Mouse (Mus musculus) neural tube, embryonic 15.5 days (tissue): ENCODE results near the gene Kdm1a. TPM values are rescaled to one million over a fixed set of nuclear protein-coding genes. Genes with fewer than 3 reads are reported as not detected.

ENCODE experiments used
- ATAC-seq: fragments of 200-750 bp; cut with Nextera tagmentation; 2 replicates; pipeline ENCODE4 v1.8.0; 2017; ENCODE audit warnings: mild to moderate bottlenecking, moderate TSS enrichment, moderate library complexity; ENCODE audit not compliant: low FRiP score
- H3K27ac ChIP-seq: fragments of 300-500 bp; sonication (generic); replicated peaks from 2 replicates; pipeline ENCODE4 v1.5.1; 2015; ENCODE audit warnings: mild to moderate bottlenecking, inconsistent platforms
- H3K27me3 ChIP-seq: fragments of 300-500 bp; sonication (generic); replicated peaks from 2 replicates; pipeline ENCODE4 v1.6.1; 2015; ENCODE audit warnings: inconsistent platforms
- H3K36me3 ChIP-seq: fragments of 300-500 bp; sonication (generic); 2 replicates; pipeline ENCODE4 v1.6.1; 2015; ENCODE audit warnings: inconsistent platforms
- H3K4me1 ChIP-seq: fragments of 300-500 bp; sonication (generic); 2 replicates; pipeline ENCODE4 v1.6.1; 2015; ENCODE audit warnings: inconsistent platforms
- H3K4me2 ChIP-seq: fragments of 300-500 bp; sonication (generic); 2 replicates; pipeline ENCODE4 v1.6.1; 2015; ENCODE audit warnings: inconsistent platforms, mild to moderate bottlenecking, moderate library complexity
- H3K4me3 ChIP-seq: fragments of 300-500 bp; sonication (generic); replicated peaks from 2 replicates; pipeline ENCODE4 v1.5.1; 2015; ENCODE audit warnings: mild to moderate bottlenecking, inconsistent platforms
- H3K9ac ChIP-seq: fragments of 300-500 bp; sonication (generic); replicated peaks from 2 replicates; pipeline ENCODE4 v1.6.1; 2015; ENCODE audit warnings: mild to moderate bottlenecking, inconsistent platforms
- H3K9me3 ChIP-seq: fragments of 300-500 bp; sonication (generic); replicated peaks from 2 replicates; pipeline ENCODE4 v1.6.1; 2016; ENCODE audit warnings: inconsistent platforms
- WGBS: fragments of 180-500 bp; shearing (Covaris S2); methylation state at CpG from one replicate; pipeline ENCODE4 v1.1.7; 2015; ENCODE audit warnings: mixed read lengths; 5-methylcytosine and 5-hydroxymethylcytosine counted together
- microRNA-seq: library from miRNA; unstranded; fragments of <30 nt; microRNA quantifications from one replicate; pipeline ENCODE4, GENCODE M21; 2017
- polyA plus RNA-seq: library from polyadenylated mRNA; unstranded; fragments of >200 nt; fragmentation: Nextera tagmentation; extraction: Ambion mirVana; gene quantifications from 2 replicates; pipeline ENCODE4 v1.2.1, GENCODE M21; 2015

Kdm1a gene
- polyA plus RNA-seq, 1 experiment from 2014 or later: 49.8 TPM

DNA sequence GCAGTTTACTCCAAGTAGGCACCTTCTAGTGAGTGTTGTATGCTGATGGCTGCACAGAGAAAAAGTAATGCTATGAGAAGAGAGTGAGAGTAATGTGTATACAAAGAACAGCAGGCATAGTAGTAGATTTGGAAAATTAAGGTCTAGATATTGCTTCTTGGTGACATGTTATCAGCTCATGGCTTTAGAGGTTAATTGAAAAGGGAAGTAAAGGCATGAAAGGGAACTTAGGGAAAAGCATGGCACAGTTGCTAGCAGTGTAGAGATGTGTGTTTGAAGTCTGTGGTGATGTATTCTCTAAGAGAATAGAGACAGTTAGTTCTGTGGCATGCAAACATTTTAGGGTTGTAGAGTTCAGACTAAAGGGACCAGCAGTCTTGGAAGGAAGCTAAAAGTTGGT is 82.7 kb downstream of the Kdm1a start:
- Histone ChIP-seq H3K36me3 (no peaks in the 10 kb centered on the region), H3K4me1 (no peaks in the 10 kb centered on the region), H3K4me2 (no peak overlapping the region), H3K27me3 (no peaks in the 10 kb centered on the region), H3K9ac (no peak overlapping the region), H3K4me3 (no peak overlapping the region), H3K27ac (no peak overlapping the region), H3K9me3 (no peaks in the 10 kb centered on the region)
- no peak for ATAC-seq

DNA sequence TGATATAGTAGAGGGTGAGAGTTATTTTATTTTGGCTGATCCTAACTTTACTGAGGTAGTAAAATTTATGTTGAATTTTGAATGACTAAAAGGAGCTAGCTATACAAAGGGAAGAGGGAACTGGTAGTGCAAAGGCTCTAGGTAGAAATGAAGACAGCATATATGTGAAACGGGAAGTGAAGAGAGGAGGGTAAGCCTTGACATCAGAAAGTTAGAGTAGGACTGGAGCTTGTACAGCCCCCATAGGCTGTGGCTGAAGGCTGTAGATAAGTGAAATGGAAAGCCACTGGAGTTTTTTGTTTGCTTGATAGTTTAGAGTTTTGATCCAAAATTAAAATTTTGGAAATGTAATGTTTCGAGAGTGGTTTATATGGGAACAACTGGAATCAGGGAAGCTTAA is 83.9 kb downstream of the Kdm1a start:
- 96% methylated on average over 2 of the region's 2 CpGs for WGBS
- ATAC-seq: no peak
- Histone ChIP-seq H3K27me3 (no peaks in the 10 kb centered on the region), H3K27ac (no peak overlapping the region), H3K4me2 (no peak overlapping the region), H3K9me3 (no peaks in the 10 kb centered on the region), H3K9ac (no peak overlapping the region), H3K4me3 (no peak overlapping the region), H3K4me1 (peaks cover 5% of the 10 kb centered on the region; the same call in 1 of the 2 replicates), H3K36me3 (no peaks in the 10 kb centered on the region)

DNA sequence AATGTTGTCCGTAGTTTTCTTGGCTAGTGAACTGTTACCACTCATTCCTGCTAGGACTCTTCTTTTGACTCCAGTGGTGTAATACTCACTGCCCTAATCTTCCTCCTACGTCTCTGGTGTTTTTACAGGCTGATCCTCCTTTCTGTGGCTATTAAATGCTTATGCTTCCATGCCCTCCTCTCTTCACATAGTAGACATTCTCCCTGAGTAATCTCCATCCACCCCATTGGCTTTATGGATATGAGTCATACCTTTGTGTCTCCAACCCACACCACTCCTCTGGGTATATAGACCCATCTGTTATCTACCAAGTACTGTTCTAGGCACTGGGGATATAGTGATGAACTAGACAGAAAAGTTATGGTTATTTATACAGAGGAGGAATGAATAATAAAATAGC is 84.4 kb downstream of the Kdm1a start:
- Histone ChIP-seq H3K4me1 (peaks cover 5% of the 10 kb centered on the region; the same call in 1 of the 2 replicates), H3K36me3 (no peaks in the 10 kb centered on the region), H3K9ac (no peak overlapping the region), H3K4me3 (no peak overlapping the region), H3K4me2 (no peak overlapping the region), H3K27ac (no peak overlapping the region), H3K27me3 (no peaks in the 10 kb centered on the region), H3K9me3 (no peaks in the 10 kb centered on the region)
- 87% methylated on average over 2 of the region's 2 CpGs for WGBS
- no peak for ATAC-seq

DNA sequence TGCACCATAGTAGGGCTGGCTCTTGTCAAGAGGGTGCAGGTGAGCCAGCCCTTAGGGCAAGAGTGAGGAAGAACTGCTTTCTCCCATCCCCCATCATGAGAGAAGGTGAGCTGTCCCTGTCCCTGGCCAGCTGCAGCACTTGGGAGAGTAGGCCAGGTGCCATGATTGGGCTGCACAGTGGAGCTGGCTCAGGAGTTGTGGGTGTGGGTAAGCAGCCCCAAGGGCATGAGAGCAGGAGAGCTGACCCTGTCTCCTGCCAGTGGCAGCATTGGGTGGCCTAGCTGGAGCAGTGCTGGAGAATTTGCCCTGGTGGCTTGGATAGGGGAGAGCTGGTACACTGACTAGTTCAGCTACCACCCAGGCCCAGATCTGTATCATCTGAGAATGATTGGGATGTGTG is 89.6 kb downstream of the Kdm1a start:
- H3K27me3 ChIP-seq: no peaks in the 10 kb centered on the region
- no peak for ATAC-seq
- H3K4me1 ChIP-seq: peaks cover 11% of the 10 kb centered on the region
- H3K36me3 ChIP-seq: no peaks in the 10 kb centered on the region
- H3K4me3 ChIP-seq: no peak overlapping the region
- no peaks in the 10 kb centered on the region for H3K9me3 ChIP-seq
- H3K9ac ChIP-seq: no peak overlapping the region
- no peak overlapping the region for H3K27ac ChIP-seq
- H3K4me2 ChIP-seq: no peak overlapping the region

DNA sequence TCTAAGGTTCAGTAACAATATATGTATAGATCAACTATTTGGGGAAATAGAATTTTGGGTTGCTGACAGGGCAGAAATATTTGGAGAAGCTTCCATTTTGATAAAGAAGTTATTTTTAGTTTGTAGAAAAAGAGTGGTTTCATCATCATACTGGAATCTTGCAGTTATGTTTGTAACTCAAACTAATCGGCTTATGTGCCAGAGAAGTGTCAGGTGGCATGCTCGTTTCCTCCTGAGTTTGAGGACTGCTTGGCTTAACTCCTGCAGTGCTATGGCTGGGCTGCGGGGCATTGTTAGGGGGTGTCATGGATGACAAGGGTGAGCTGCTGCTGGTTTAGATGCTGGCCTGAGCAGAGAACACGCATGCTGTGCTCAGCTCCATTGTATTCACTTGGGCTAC is 90.8 kb downstream of the Kdm1a start:
- no peak overlapping the region for H3K4me3 ChIP-seq
- H3K9ac ChIP-seq: no peak overlapping the region
- peaks cover 11% of the 10 kb centered on the region for H3K4me1 ChIP-seq
- no peak overlapping the region for H3K4me2 ChIP-seq
- H3K36me3 ChIP-seq: no peaks in the 10 kb centered on the region
- ATAC-seq: no peak
- WGBS: 63% methylated on average over 4 of the region's 4 CpGs
- no peaks in the 10 kb centered on the region for H3K27me3 ChIP-seq
- no peaks in the 10 kb centered on the region for H3K9me3 ChIP-seq
- H3K27ac ChIP-seq: no peak overlapping the region

DNA sequence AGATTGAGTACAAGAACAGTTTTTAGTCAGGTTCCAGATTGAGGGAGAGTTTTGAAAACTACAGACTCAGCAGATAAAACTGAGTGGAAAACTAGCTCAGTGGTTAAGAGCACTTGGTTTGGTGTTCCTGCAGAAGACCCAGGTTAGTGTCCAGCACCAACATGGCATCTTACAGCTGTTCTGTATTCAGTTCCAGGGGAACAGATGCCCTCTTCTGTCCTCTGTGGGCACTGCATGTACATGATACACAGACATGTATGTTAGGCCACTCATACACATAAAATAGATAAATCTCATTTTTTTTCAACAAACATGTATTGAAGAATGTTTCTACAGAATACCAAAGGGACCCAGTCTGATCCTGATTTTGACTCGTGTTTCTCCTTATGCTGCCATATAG is 92.7 kb downstream of the Kdm1a start:
- no peak overlapping the region for H3K27ac ChIP-seq
- no peaks in the 10 kb centered on the region for H3K36me3 ChIP-seq
- WGBS: 80% methylated on average over 1 of the region's 1 CpGs

DNA sequence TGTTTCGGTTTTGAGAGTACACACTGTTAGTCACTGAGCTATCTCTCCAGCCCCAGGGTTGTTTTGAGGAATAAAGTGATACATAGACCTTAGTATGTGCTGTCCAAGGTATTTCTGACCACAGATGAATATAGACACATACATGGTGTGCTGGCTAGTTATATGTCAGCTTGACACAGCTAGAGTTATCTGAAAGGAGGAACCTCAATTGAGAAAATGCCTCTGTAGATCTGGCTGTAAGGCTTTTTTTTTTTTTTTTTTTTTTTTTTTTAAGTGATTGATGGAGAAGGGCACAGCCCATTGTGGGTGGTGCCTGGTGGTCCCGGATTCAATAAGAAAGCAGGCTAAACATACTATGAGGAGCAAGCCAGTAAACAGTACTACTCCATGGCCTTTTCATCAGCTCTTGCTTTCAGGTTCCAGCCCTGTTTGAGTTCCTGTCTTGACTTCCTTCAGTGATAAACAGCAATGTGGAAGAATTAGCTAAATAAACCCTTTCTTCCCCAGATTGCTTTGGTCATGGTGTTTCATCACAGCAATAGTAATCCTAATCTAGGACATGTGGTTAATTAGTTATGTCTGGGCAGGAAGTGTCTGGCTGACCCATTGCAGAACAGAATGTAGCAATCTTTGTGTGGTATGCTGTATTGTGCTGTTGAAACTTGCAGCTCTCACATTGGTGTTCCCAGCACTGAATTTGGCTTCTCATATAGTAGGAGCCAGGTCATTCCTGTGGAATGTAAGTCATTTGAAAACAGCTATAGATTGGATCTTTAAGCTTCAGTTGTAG is 96.9 kb downstream of the Kdm1a start:
- Histone ChIP-seq H3K27me3 (no peaks in the 10 kb centered on the region), H3K4me2 (no peak overlapping the region), H3K4me1 (0 out of 2 replicates have a peak, but pooled peaks cover 7% of the 10 kb centered on the region), H3K27ac (no peak overlapping the region), H3K4me3 (no peak overlapping the region), H3K9ac (no peak overlapping the region), H3K9me3 (no peaks in the 10 kb centered on the region), H3K36me3 (no peaks in the 10 kb centered on the region)
- WGBS: 61% methylated on average over 2 of the region's 2 CpGs
- no peak for ATAC-seq

More for the DNA sequence above, 92.7 kb downstream of the Kdm1a start:
- Histone ChIP-seq H3K4me3 (no peak overlapping the region), H3K9ac (no peak overlapping the region), H3K4me2 (no peak overlapping the region), H3K4me1 (peaks cover 11% of the 10 kb centered on the region), H3K9me3 (no peaks in the 10 kb centered on the region), H3K27me3 (no peaks in the 10 kb centered on the region)
- ATAC-seq: no peak

Small RNA genes lying within 50 kb of the gene (microRNA-seq; reads per million reads assigned to microRNA genes)
- gene Gm22180: not detected

Other genes with a start within 250 kb of the Kdm1a start
- 2.5 and 3.9 TPM in 2 replicates for gene Htr1d, start 179.2 kb downstream of the Kdm1a start, polyA plus RNA-seq
- 0.19 and 0.47 TPM in 2 replicates for gene 6030445D17Rik, start 140.5 kb downstream of the Kdm1a start, polyA plus RNA-seq
- gene Luzp1, start 133.0 kb downstream of the Kdm1a start, polyA plus RNA-seq: 60.1 and 73.0 TPM in 2 replicates
- gene Tex46, start 7.7 kb upstream of the Kdm1a start, polyA plus RNA-seq: not detected in 2 replicates
- 0.05 and 0.10 TPM in 2 replicates for gene Lactbl1, start 19.9 kb upstream of the Kdm1a start, polyA plus RNA-seq
- 13.7 and 21.3 TPM in 2 replicates for gene Ephb2, start 233.3 kb upstream of the Kdm1a start, polyA plus RNA-seq